Mouse (Mus musculus) embryo, embryonic 11.5 days (tissue): ENCODE measurements around the gene Snx25.

Experiments used
- DNase-seq: peaks from one replicate; pipeline ENCODE4 v3.0.0-alpha.2; 2012; ENCODE audit warnings: low read depth, low spot score

Snx25 gene

GRCm38 (mm10) chr8:46022203-46022602, 129.8 kb downstream of the Snx25 start:
- no peak for DNase-seq

- no peak for DNase-seq
Measured at GRCm38 (mm10) chr8:46010746-46011680, 140.9 kb downstream of the Snx25 start.

- DNase-seq: no peak
Measured at GRCm38 (mm10) chr8:46010306-46010705, 141.7 kb downstream of the Snx25 start.

GRCm38 (mm10) chr8:46007050-46007672, 144.8 kb downstream of the Snx25 start:
- no peak for DNase-seq

- DNase-seq: no peak
Measured at GRCm38 (mm10) chr8:46005596-46005995, 146.4 kb downstream of the Snx25 start, which contains the start of gene Ankrd37. Ankrd37 (minus strand) TSS chr8:46005707.

GRCm38 (mm10) chr8:45999784-46000705, 151.9 kb downstream of the Snx25 start:
- peak; percentile 98 for DNase-seq

GRCm38 (mm10) chr8:45999138-45999783, 152.7 kb downstream of the Snx25 start, which contains the start of gene Lrp2bp:
Lrp2bp (plus strand) TSS chr8:45999303.
- DNase-seq: no peak

GRCm38 (mm10) chr8:45998228-45998627, 153.7 kb downstream of the Snx25 start:
- no peak for DNase-seq

GRCm38 (mm10) chr8:45995576-45995975, 156.4 kb downstream of the Snx25 start:
- no peak for DNase-seq

GRCm38 (mm10) chr8:45994111-45994510, 157.8 kb downstream of the Snx25 start:
- no peak for DNase-seq

GRCm38 (mm10) chr8:45990631-45991310, 161.2 kb downstream of the Snx25 start:
- DNase-seq: no peak

GRCm38 (mm10) chr8:45988189-45988588, 163.8 kb downstream of the Snx25 start:
- no peak for DNase-seq

GRCm38 (mm10) chr8:45986665-45987064, 165.3 kb downstream of the Snx25 start:
- no peak for DNase-seq
